Mouse (Mus musculus) testis, postnatal 10 days (tissue): ENCODE measurements around the gene Ralgps1.
A peak's percentile ranks its signal among the peaks of the same experiment; 100 is the strongest.

Experiments
- DNase-seq: peaks from one replicate; pipeline ENCODE4 v3.0.0; 2021; ENCODE audit warnings: low spot score

Gene Ralgps1

DNA sequence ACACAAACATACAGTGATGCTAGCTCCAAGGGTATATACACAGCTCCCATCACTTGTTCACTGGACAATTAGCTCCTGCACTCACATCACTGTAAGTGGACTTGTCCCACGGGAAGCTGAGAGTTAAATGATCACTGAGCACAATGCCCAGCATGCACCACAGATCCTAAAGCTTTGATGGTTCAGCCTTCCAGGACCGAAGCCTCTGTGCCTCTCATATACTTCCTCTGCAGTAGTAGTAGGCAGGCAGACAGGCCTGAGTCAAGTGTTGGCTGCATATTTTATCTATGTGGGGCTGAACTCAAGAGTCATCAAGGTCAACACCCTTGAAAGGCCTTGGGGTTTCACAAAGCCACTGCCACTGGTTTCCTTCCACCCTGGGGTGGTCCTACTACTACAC is 49.6 kb downstream of the Ralgps1 start:
- no peak for DNase-seq

DNA sequence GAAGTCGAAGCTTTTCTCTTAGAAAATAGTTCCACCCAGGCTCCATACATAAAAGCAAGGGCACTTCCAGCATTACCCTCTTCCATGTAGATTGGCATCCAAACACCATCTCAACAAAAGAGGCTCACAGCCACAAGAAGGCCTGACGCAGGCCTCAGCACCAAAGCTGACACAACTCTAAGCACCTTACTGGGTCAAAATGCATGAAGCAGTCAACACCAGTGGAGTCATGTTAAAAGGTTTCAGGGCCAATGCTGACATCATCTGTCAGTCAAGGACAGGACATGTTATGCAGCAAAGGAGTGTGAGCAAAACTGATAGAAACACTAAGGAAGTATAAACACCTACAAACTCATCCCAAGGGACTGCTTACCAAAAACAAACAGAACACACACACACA is 50.3 kb downstream of the Ralgps1 start:
- DNase-seq = no peak

DNA sequence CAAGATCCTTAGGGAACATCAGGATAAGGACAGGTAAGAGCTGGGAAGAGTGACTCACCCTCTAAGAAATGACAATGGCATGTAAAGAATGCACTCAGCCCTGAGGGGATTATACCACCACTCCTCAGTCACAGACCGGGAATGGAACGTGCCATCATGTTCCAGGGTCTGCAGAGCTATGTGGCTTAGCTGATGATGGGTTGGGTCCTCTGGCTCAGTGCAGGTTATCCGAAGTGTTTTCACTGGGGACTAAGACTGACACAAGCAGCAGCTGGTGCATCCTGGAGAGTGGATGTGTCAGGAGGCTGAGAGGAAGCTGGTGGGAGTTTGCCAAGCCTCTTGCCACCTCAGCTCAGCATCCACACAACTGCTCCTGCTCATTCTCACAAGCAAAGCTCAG is 50.7 kb downstream of the Ralgps1 start:
- no peak for DNase-seq

DNA sequence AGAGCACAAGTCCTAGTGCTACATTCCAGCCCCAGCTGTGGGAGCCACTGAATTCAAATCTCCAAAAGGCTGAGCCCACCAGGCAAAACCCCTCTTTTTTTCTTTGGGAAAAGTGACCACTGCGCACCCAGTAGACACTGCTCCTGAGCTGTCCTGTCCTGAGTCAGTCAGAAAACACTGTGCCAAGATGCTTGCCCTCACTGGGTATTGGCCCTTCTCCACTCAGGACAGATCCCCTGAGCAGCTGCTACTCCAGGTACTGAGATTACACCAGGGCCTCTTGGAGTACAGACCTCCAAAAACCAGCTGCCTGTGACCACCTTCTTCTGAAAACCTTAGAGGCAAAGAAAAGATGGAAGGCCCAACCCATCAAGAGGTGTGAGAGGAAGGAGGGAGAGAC is 51.4 kb downstream of the Ralgps1 start:
- no peak for DNase-seq

DNA sequence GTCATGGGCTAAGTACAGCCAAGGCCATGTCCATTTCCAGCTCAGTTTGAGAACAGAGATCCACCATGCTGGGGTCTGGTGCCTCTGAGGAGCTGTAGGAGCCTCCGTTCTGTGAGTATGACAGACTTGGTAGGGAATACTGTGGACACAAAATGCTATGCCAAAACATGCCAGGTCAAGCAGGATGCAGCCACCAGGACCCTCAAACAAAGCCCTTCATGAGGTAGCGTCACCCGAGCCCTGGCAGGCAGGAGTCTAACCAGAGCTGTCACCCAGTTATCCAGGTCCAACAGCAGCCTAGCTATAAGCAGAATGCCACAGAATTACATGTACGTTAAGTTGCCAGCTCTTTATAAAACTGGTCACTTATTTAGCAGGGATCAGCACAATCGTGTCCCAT is 51.8 kb downstream of the Ralgps1 start:
- DNase-seq = no peak

DNA sequence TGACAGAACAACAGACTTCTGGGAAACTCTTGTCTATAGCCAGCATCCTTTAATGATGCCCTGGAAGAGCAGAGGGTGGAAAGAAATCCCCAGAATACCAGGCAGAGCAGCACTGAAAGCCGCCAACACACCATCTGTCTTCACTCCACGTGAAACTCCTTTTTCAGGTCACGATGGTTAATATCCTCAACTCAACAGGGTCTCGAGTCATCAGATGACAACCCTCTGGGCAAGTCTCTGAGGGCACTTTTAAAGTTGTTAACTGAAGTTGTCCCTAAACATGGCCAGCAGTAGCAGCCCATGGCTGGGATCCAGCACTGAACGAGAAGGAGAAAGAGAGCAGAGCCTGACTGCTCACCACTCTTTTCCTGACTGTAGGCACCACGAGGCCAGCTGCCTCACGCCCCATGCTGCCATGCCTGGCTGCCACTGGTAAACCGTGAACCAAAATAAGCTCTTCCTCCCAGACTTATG is 52.8 kb downstream of the Ralgps1 start:
- DNase-seq = peak; percentile 50

DNA sequence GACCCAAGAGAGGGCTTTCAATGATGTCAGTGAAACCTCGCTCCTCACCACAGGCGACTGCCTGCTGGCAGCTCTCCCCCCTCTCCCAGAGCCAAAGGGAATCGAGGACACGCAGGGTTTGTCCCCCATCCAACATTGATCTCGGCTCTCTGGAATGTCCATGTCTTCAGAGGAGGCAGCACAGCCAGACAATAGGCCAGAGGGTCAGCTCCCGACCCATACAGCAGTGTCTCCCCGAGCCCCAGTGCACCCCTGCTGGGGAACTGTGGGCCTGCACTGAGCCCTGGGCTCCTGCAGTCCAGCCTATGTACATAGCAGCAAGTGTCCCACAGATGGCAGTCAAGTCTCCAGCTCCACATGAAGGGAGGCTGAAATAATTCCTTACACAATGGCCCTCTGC is 54.8 kb downstream of the Ralgps1 start:
- DNase-seq = peak; percentile 92

DNA sequence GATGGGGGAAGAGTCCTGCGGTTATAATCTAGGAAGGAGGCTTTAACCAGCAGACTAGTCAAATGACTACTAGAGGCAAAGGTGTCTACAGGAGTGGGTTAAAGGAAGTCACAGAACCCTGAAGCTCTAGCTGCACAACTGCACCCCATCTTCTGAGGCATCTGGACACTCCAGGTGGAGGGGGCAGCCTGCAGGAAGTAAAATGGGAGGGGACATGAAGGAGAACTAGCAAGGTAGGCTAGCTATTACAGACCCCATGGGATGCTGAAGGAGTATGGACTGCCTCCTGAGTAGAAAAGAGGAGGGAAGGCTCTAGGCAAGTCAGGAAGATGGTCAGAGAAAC is 55.3 kb downstream of the Ralgps1 start:
- DNase-seq = no peak

DNA sequence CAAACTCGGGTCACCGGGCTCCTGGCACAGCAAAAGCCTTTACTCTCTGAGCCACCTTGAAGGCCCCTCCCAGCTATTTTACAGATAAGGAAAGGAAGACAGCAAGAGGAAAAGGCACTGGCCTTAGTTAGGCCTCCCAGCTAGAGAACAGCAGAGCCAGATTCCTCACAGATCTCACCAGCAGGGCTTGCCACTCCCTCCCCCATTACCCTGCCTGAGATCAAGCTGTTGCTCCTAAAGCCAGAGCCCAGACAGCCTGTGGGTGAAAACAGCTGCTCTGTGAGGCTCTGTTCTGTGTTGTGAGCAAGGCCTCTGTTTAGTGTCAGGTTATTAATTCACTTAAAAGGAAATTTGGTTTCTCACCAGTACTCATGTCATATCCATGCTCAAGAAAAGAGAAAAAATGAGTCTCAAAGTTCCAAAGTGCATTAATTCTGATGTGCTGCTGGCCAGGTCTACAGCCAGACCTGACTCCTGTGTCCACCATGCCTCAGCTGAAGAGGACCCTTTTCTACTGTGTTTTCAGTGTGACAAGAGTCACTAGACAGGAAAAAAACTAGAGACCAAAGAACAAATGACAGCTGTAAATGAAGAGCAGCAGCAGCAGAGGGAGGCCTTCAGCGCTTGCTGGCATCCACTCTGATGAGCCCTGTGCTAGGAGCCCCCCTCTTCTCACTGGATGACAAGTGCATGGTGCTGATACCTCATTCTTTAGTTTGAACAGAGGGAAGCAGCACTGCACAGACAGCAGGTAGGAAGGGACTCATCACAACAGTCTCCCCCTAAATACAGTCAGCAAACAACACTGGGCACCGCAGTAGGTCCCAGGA is 55.8 kb downstream of the Ralgps1 start:
- no peak for DNase-seq

DNA sequence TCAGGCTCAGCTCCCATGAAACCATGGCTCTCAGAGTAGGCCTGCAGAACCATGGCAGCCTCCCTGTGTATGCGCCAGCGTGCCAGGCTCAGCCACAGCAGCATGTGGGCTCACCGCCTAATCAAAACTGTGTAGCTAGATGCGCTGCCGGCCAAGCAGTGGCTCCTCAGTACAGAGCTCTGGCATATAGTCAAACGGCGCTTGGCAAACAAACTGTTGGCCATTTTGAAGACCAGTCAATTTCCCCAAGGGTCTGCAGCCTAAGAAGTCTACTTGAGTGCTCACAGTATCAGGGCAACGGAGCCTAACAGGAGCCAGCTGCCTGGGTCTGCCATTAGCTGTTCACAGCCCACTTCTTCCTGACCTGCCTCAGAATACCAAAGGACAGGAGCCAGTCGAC is 61.9 kb downstream of the Ralgps1 start:
- no peak for DNase-seq

DNA sequence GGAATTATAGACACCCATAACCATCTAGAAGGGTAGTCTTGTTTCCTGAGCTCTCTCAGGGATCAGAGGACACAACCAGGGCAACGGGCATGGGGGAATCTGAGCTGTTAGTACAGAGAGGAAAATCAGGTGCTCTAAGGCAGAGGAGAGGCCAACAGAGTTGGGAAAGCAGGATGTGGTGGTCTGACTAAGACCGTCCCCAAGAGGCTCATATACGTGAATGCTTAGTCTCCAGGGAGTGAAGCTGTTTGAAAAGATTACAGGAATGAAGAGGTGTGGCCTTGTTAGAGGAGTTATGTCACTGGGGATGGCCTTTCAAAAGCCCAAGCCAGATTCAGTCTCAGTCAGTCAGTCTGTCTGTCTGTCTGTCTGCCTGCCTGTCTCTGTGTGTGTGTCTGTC is 64.7 kb downstream of the Ralgps1 start:
- DNase-seq = no peak

DNA sequence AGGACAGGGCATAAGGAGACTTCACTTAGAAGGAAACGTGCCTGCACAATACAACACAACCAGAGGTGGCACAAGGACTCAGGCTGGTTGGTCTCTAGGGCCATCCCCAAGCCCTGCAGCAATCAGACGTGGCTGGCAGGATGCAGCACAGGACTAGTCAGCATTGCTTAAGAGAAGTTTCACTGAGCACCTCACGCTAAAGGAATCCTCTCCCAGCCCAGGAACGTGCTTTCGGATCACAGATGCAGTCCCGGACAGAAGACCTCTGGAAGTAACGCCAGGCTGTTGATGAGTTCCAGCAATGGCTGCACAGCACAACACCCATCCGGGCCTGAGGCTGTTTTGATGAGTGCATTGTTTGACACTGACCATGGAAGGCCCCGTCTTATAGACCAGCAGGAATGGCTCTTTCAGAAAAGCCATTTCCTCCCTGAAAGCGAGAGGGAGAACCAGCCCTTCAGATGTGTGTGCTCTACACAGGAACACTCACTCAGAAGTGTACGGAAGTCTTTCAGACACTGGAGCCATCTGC is 67.8 kb downstream of the Ralgps1 start:
- no peak for DNase-seq

DNA sequence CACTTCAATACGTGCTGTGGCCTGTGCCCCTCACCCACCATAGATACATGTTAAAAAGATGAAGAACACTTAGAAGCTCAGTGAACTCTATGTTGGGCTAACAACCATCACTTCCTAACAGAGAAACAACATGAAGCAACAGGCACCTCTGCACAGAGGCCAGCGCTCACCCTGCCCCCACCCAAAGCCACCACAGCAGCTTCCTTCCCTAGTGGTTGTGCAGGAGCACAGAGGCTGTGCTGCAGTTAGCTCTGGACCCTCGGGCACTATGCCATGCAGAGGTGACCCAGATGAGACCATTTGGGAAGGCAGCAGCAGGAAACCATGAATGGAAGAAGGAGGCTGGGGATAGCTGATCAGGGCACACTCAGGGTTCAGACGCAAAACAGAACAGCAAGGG is 68.5 kb downstream of the Ralgps1 start:
- DNase-seq = no peak

DNA sequence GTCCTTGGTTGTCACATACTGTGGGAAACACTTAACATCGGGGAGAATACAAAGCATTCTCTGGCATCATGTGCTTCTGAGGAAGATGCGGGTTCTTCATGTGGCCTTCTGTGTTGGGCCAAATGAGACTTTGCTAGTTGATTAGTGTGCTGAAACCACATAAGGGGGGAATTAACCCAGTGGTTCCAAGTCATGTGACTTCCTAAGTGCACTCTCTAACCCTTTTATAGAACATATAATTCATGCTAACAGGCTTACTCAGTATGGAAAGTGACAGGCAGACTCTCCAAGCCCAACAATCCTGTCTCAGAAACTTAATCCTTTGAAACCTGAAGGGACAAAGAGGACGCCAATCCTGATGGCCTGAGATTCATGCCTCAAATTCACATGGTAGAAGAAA is 68.9 kb downstream of the Ralgps1 start:
- DNase-seq = no peak

DNA sequence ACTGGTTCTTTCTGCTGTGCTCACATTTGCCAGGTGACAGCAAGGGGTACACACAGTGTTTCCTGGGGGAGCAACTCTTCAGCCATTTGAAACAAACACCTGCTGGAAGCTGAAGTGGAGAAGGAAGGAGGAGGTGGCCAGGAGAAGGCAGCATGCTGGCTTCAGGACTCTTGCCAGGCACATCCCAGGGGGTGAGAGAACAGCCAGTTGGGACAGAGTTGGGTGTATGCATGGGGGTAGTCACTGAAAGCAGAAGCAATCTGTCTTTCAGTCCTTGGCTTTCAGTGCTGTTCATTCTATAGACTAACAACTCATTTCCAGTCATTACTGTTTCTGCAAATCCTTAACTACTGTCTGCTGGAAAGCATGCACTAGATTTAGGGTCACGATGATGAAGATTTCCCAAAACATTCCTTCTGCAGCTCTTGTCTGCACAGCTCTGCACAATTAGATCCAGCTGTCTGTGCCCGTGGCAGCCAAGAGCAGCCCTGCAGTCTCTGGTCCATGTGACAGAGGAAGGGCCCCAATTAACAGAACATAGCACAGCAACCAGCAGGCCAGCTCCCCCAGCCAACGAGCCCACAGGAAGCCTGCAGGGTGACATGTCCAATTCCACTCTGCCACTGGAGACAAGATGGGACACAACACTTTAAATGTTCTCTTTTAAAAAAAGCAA is 70.8 kb downstream of the Ralgps1 start:
- no peak for DNase-seq

DNA sequence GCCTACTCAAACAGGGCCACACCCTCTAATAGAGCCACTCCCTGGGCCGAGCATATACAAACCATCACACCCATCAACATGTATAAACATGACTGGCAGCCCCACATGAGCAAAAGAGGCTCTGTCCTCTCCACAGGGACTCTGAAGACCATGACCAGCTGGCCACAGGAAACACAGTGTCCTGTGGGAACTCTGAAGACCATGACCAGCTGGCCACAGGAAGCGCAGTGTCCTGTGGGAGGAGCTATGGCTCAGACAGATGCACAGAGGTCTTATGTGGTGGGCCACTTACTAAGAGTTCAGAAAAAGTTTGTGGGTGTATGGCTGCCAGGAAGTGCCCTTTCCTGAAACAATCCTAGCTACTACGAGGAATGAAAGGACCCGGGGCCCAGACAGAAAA is 72.4 kb downstream of the Ralgps1 start:
- DNase-seq = no peak

DNA sequence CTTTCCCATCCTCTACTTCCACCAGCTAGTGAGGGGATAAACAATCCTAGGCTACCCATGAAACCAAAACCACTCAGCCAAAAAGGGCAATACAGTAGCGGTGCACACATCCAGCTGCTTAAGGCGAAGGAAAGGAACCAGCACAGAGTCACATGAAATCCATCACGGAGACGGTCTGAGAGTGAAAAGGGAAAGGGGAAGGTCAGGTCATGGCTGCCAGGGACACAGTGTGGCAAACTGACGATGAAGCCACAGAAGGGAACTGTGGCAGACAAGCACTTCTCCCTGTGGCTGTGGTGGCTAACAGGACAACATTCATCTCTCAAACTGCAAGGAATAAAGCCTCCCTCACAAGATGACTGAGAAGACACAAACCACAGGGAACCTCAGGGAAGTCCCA is 76.2 kb downstream of the Ralgps1 start:
- no peak for DNase-seq

DNA sequence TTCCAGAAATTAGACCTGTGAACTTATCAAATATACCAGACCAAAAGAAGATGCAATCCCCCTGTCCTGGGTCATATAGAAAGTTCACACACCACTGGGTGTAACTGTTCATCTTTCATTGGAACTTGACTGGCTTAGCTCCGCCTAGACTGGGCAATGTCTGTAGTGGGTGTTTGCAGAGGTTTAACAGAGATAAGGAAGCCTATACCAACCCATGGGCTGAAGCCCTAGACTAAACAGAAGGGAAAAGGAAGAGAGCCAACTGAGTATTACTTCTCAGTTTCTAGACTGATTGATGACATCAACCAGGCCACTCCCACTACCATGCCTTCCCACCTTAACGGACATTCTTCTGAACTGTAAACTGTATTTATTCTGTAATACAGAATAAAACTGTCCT is 79.2 kb downstream of the Ralgps1 start:
- no peak for DNase-seq

DNA sequence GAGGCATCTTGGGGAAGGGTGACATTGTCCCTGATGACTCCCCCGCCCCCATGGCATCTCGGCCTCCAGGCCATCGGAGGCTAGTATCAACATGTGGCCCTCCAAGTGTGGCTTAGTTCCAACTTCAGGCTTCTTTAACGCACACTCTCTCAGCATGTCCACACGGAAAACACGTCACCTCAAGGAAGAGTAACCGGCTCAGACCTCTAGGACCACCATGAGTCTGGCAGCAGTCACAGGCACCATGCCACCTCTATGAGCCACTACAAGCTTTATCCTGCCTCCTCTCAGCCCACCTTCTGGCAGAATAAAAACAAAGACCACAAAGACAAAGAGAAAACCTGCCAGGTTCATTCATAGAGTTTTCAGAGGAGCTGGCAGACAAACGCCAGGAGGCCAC is 80.8 kb downstream of the Ralgps1 start:
- no peak for DNase-seq

DNA sequence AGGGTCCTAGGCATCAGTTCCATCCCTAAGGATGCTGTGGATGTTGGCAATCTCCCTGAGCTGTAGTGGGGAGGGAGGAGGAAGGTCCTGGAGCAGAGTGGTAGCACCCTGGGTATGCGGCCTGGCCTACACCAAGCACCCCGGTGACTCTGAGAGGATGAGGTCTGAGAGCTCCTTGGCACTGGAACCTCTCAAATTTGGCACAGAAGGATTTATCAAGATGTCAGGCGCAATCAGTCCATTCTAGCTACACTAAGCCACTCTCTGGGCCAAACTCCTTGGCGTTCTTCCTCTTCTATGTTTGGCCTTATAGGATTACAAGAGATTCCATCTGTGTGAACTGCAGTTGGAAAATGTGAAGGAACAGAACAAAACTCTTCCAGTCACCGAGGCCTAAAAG is 82.4 kb downstream of the Ralgps1 start:
- no peak for DNase-seq

DNA sequence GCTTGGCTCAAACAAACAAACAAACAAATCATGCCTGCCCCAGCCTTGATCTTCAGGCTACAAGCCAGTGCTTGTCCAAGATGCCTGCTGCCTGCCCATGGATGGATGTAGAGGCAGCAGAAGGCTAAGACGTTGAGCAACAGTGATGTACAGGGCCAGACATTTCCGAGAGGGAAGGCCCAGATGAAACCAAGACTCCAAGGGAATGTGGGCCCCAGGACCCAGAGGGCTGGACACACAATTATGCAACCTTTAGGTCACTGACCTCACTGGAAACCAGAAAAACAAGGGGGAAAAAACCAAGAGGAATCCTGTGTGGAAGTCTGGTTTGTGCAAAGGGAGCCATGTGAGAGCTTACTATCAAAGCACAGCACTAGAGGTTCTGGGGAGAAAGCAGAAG is 87.6 kb downstream of the Ralgps1 start:
- DNase-seq = no peak

DNA sequence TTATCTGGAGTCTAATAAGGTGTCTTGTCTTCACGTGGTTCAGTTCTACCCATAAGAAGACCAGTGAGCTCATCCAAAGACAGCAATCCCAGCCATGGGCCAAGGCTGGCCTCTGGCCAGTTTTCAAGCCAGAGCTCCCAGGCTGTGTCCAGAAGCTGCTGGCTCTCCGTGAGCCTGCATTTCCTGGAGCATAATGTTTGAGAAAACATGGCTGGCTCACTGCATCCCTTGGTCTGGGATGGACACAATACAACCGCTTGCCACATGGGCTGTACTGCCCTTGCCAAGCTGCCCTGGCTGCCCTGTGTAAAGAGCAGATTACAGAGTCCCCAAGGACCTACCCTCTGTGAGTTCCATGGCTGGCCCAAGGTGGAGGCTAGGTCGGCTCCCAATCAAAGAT is 88.4 kb downstream of the Ralgps1 start:
- peak; percentile 73 for DNase-seq

DNA sequence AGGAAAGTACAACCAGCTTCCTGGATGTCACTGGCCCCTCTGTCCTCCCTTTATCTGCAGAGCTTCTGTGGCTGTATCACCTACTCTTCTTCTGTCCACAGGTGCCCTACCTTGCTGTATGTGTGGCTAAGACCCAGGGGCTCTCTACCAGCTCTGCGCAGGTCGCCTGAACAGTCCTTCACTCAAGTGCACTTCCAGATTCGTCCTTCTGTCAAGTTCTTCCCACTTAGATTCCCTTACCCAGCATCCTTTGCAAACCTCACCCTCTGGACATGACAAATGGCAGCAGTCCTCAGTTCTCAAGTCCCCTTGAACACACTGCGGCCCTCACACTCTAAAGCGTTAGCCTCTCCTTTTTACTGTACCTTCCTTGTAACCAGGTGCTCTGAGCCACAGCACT is 89.5 kb downstream of the Ralgps1 start:
- DNase-seq = no peak

DNA sequence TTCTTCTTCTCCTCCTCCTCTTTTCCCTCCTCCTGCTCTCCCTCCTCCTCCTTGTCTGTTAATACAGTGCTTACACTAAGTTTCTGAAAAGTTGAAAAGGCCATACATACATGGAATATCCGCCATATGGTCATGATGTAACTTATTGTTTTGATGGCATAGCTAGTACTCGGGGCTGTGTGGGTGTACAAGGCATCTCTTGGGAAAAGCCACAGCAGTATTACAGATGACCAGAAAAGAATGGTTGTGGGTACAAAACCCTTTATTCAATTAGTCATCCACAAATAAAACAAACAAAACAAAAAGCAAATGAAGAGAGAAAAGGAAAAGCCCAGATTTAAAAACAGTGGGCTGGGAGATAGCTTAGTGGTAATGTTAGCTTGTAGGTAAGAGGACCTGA is 90.8 kb downstream of the Ralgps1 start:
- no peak for DNase-seq
